Mouse (Mus musculus): Measurements from ENCODE around the gene Hyal2. TPM values are rescaled to one million over a fixed set of nuclear protein-coding genes. Genes with fewer than 3 reads are reported as not detected.

The Hyal2 gene
- 107 and 114 TPM in 2 replicates for polyA plus RNA-seq (2014; fragmentation: Nextera tagmentation; extraction: Ambion mirVana)

DNA sequence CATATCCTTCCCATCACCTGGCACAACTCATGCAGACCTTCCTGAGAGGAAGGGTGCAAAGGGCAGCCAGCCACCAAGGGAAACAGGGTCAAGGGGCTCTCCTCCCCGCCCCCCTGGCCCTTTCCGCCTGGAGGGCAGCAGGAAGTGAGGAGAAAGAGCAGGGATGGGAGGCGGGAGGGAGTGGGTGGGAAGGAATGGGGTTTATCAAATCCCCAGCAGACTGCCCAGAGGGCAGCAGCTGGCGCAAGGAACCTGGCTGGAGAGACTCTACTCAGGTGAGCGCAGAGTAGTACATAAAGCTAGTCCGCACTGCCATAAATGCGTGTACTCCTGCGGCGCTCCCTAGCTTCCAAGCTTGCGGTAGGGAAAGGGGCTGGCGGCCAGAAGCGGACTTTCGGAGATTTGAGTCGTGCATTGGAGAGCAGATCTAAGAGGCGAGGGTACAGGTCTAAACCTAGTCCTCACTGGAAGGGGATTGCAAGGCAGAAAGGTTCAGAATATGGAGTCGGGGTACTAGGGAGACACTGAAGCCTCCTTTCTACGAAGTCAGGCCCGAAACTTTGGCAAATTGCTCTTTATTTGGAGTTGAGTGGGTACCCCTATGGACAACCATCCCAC, at the start of gene Hyal2:
TSS of gene Hyal2 (plus strand) at position 244 of the 618 bp plus-strand sequence.
- H3K4me3 ChIP-seq (ENCODE audit: low read depth, low read length): peak within 1 kb of the TSS; percentile 70
- ATAC-seq (replicated peaks; ENCODE audit: low FRiP score, low TSS enrichment, low read depth) (no peak), DNase-seq (ENCODE audit: low spot score) (peak; percentile 63)
- H3K9me3 ChIP-seq (ENCODE audit: control insufficient read depth, low read length): no peaks in the 10 kb centered on the region
- no peaks in the 10 kb centered on the region for H3K27me3 ChIP-seq (replicated peaks; ENCODE audit: control insufficient read depth, insufficient read depth, low read length)
- 10% methylated on average over 18 of the region's 18 CpGs for WGBS
- peak within 1 kb of the TSS; percentile 95 for H3K4me2 ChIP-seq (ENCODE audit: low read length)
- peak within 1 kb of the TSS; percentile 71 for H3K9ac ChIP-seq (ENCODE audit: low read length)
- peak within 1 kb of the TSS; percentile 80 for H3K27ac ChIP-seq (ENCODE audit: low read depth)
- peaks cover 35% of the 10 kb centered on the region for H3K4me1 ChIP-seq (replicated peaks; ENCODE audit: control insufficient read depth, insufficient read depth, low read length)
- H3K36me3 ChIP-seq (ENCODE audit: control insufficient read depth, insufficient read depth, low read length): peaks cover 32% of the 10 kb centered on the region

GRCm38 (mm10) chr9:107520331-107520730, 47.4 kb upstream of the Hyal2 start:
- Histone ChIP-seq H3K27me3 (replicated peaks; ENCODE audit: control insufficient read depth, insufficient read depth, low read length) (0 out of 2 replicates have a peak, but pooled peaks cover 7% of the 10 kb centered on the region), H3K9ac (ENCODE audit: low read length) (no peak overlapping the region), H3K4me1 (replicated peaks; ENCODE audit: control insufficient read depth, insufficient read depth, low read length) (peaks cover 16% of the 10 kb centered on the region), H3K36me3 (ENCODE audit: control insufficient read depth, insufficient read depth, low read length) (no peaks in the 10 kb centered on the region), H3K4me2 (ENCODE audit: low read length) (no peak overlapping the region), H3K4me3 (ENCODE audit: low read depth, low read length) (no peak overlapping the region), H3K27ac (ENCODE audit: low read depth) (no peak overlapping the region), H3K9me3 (ENCODE audit: control insufficient read depth, low read length) (no peaks in the 10 kb centered on the region)
- 71% methylated on average over 6 of the region's 6 CpGs for WGBS
- DNase-seq (ENCODE audit: low spot score): no peak
- ATAC-seq (replicated peaks; ENCODE audit: low FRiP score, low TSS enrichment, low read depth): no peak

DNA sequence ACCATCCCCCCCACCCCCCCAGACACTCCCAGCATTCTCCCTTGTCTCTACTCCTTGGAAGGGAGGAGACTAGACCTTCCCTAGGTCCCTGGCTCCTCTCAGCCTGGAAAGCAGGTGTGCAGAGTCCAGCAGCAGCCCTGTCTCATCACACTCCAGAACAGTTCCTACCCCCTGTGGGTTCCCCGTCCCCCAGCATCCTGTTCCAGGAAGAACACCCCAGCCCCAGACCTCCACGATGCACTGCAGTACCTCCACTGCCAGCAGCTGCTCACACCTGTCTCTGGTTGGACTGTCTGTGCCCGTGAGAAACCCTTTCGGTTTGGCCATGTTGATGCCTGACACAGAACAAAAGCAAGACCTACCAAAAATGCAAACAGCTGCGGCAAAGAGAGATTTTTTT, 46.6 kb upstream of the Hyal2 start:
- H3K36me3 ChIP-seq (ENCODE audit: control insufficient read depth, insufficient read depth, low read length): no peaks in the 10 kb centered on the region
- no peaks in the 10 kb centered on the region for H3K9me3 ChIP-seq (ENCODE audit: control insufficient read depth, low read length)
- no peak overlapping the region for H3K4me3 ChIP-seq (ENCODE audit: low read depth, low read length)
- peaks cover 16% of the 10 kb centered on the region for H3K4me1 ChIP-seq (replicated peaks; ENCODE audit: control insufficient read depth, insufficient read depth, low read length)
- no peak; the same call in 1 of the 2 replicates for ATAC-seq (replicated peaks; ENCODE audit: low FRiP score, low TSS enrichment, low read depth)
- WGBS: 33% methylated on average over 5 of the region's 5 CpGs
- no peak for DNase-seq (ENCODE audit: low spot score)
- no peak overlapping the region; the same call in 1 of the 2 replicates for H3K27ac ChIP-seq (ENCODE audit: low read depth)
- H3K9ac ChIP-seq (ENCODE audit: low read length): no peak overlapping the region
- peak overlapping the region; percentile 45 for H3K4me2 ChIP-seq (ENCODE audit: low read length)
- peaks cover 15% of the 10 kb centered on the region; the same call in 1 of the 2 replicates for H3K27me3 ChIP-seq (replicated peaks; ENCODE audit: control insufficient read depth, insufficient read depth, low read length)

DNA sequence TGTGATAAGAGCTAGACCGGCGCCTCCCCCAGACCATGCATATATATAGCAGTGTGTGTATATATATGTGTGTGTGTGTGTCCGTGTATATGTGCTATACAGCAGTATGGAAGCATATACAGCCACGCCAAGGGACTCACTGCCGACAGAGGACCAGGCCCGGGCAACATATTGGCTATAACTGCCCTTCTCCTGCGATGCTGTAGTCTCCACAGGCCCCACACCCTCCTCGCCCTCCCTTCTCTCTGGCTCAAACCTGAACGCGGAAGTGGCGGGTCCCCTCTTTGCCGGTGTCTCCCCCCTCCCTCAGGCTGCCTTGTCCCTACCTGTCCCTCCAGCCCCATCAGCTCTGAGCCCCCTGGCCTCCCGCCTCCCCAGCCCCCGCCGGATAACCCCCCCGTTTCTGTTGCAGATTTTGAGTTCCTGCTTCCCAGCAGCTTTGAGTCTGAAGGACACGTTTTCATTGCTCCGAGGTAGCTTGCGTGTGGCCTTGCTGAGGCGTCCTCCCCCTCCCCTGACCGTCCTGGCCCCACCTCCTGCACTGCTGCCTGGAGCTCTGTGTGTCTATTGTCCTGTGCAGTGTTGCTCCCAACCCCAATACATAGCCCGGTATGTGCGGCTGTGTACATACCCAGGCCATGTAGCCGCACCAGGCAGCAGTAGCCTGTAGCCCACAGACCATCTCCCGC, 45.9 kb upstream of the Hyal2 start:
- Histone ChIP-seq H3K9me3 (ENCODE audit: control insufficient read depth, low read length) (no peaks in the 10 kb centered on the region), H3K4me2 (ENCODE audit: low read length) (peak overlapping the region; percentile 45), H3K27me3 (replicated peaks; ENCODE audit: control insufficient read depth, insufficient read depth, low read length) (peaks cover 18% of the 10 kb centered on the region; the same call in 1 of the 2 replicates), H3K4me1 (replicated peaks; ENCODE audit: control insufficient read depth, insufficient read depth, low read length) (peaks cover 16% of the 10 kb centered on the region), H3K27ac (ENCODE audit: low read depth) (peak overlapping the region; percentile 17; the same call in 1 of the 2 replicates), H3K36me3 (ENCODE audit: control insufficient read depth, insufficient read depth, low read length) (no peaks in the 10 kb centered on the region), H3K9ac (ENCODE audit: low read length) (peak overlapping the region; percentile 18; the same call in 1 of the 2 replicates), H3K4me3 (ENCODE audit: low read depth, low read length) (peak overlapping the region; percentile 6; the same call in 1 of the 2 replicates)
- ATAC-seq (replicated peaks; ENCODE audit: low FRiP score, low TSS enrichment, low read depth) (peak; percentile 56), DNase-seq (ENCODE audit: low spot score) (peak; percentile 63)
- WGBS: 18% methylated on average over 25 of the region's 25 CpGs

DNA sequence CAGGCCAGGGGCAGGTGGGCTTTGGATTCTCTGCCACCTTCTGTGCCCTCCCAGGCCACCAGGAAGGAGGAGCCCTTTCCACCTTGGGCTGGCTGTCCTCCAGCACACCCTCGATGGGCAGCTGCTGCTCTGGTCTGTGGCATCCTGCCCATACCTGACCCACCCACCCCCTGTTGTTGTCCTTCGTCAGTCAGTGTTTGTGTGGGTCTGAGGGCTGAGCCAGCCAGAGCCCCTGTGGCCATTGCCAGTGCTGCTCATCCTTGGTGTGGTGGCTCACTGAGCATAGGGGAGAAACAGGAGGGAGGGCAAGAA, 45.4 kb upstream of the Hyal2 start:
- Histone ChIP-seq H3K9me3 (ENCODE audit: control insufficient read depth, low read length) (no peaks in the 10 kb centered on the region), H3K27me3 (replicated peaks; ENCODE audit: control insufficient read depth, insufficient read depth, low read length) (peaks cover 21% of the 10 kb centered on the region; the same call in 1 of the 2 replicates), H3K4me3 (ENCODE audit: low read depth, low read length) (no peak overlapping the region), H3K36me3 (ENCODE audit: control insufficient read depth, insufficient read depth, low read length) (no peaks in the 10 kb centered on the region), H3K9ac (ENCODE audit: low read length) (0 out of 2 replicates have a peak overlapping the region, but pooled peaks have one; percentile 18), H3K4me2 (ENCODE audit: low read length) (peak overlapping the region; percentile 45), H3K27ac (ENCODE audit: low read depth) (0 out of 2 replicates have a peak overlapping the region, but pooled peaks have one; percentile 17), H3K4me1 (replicated peaks; ENCODE audit: control insufficient read depth, insufficient read depth, low read length) (peaks cover 20% of the 10 kb centered on the region)
- WGBS: 16% methylated on average over 2 of the region's 2 CpGs
- DNase-seq (ENCODE audit: low spot score) (no peak), ATAC-seq (replicated peaks; ENCODE audit: low FRiP score, low TSS enrichment, low read depth) (no peak)

- peak; percentile 98 for DNase-seq (ENCODE audit: low spot score)
- Histone ChIP-seq H3K27ac (ENCODE audit: low read depth) (no peak overlapping the region), H3K4me1 (replicated peaks; ENCODE audit: control insufficient read depth, insufficient read depth, low read length) (peaks cover 13% of the 10 kb centered on the region), H3K9ac (ENCODE audit: low read length) (peak overlapping the region; percentile 10; the same call in 1 of the 2 replicates), H3K9me3 (ENCODE audit: control insufficient read depth, low read length) (no peaks in the 10 kb centered on the region), H3K27me3 (replicated peaks; ENCODE audit: control insufficient read depth, insufficient read depth, low read length) (peaks cover 31% of the 10 kb centered on the region; the same call in 1 of the 2 replicates), H3K4me3 (ENCODE audit: low read depth, low read length) (peak overlapping the region; percentile 32), H3K4me2 (ENCODE audit: low read length) (peak overlapping the region; percentile 77), H3K36me3 (ENCODE audit: control insufficient read depth, insufficient read depth, low read length) (no peaks in the 10 kb centered on the region)
- peak; percentile 73 for ATAC-seq (replicated peaks; ENCODE audit: low FRiP score, low TSS enrichment, low read depth)
- 5% methylated on average over 44 of the region's 44 CpGs for WGBS
Measured at GRCm38 (mm10) chr9:107526198-107527026, 41.3 kb upstream of the Hyal2 start.

- Histone ChIP-seq H3K9me3 (ENCODE audit: control insufficient read depth, low read length) (no peaks in the 10 kb centered on the region), H3K27me3 (replicated peaks; ENCODE audit: control insufficient read depth, insufficient read depth, low read length) (no peaks in the 10 kb centered on the region), H3K4me2 (ENCODE audit: low read length) (peak within 1 kb of the TSS; percentile 96), H3K36me3 (ENCODE audit: control insufficient read depth, insufficient read depth, low read length) (peaks cover 23% of the 10 kb centered on the region), H3K27ac (ENCODE audit: low read depth) (peak within 1 kb of the TSS; percentile 67), H3K9ac (ENCODE audit: low read length) (peak within 1 kb of the TSS; percentile 87), H3K4me3 (ENCODE audit: low read depth, low read length) (peak within 1 kb of the TSS; percentile 78), H3K4me1 (replicated peaks; ENCODE audit: control insufficient read depth, insufficient read depth, low read length) (peaks cover 21% of the 10 kb centered on the region)
- ATAC-seq (replicated peaks; ENCODE audit: low FRiP score, low TSS enrichment, low read depth): peak; percentile 97
- DNase-seq (ENCODE audit: low spot score): peak; percentile 91
- under 1% methylated on average over 48 of the region's 48 CpGs for WGBS
Measured at GRCm38 (mm10) chr9:107533791-107534407, 33.8 kb upstream of the Hyal2 start, which contains the start of gene Tmem115. Tmem115 (plus strand) TSS chr9:107533945.
